Mouse (Mus musculus) kidney, embryonic 15.5 days (tissue): ENCODE measurements around the gene Rcan1. TPM values are rescaled to one million over a fixed set of nuclear protein-coding genes. Genes with fewer than 3 reads are reported as not detected.

Source experiments
- ATAC-seq: fragments of 200-750 bp; cut with Nextera tagmentation; replicated peaks from 2 replicates; pipeline ENCODE4 v1.8.0; 2017; ENCODE audit warnings: moderate TSS enrichment; ENCODE audit not compliant: low FRiP score
- H3K27ac ChIP-seq: fragments of 300-500 bp; sonication (generic); 2 replicates; pipeline ENCODE4 v1.5.1; 2015; ENCODE audit warnings: mild to moderate bottlenecking, inconsistent platforms
- H3K27me3 ChIP-seq: fragments of 300-500 bp; sonication (generic); 2 replicates; pipeline ENCODE4 v1.6.1; 2015; ENCODE audit warnings: inconsistent platforms
- H3K36me3 ChIP-seq: fragments of 300-500 bp; sonication (generic); 2 replicates; pipeline ENCODE4 v1.6.1; 2015; ENCODE audit warnings: inconsistent platforms
- H3K4me1 ChIP-seq: fragments of 300-500 bp; sonication (generic); 2 replicates; pipeline ENCODE4 v1.6.1; 2015; ENCODE audit warnings: inconsistent platforms
- H3K4me2 ChIP-seq: fragments of 300-500 bp; sonication (generic); 2 replicates; pipeline ENCODE4 v1.6.1; 2015; ENCODE audit warnings: moderate library complexity, mild to moderate bottlenecking, inconsistent platforms
- H3K4me3 ChIP-seq: fragments of 300-500 bp; sonication (generic); replicated peaks from 2 replicates; pipeline ENCODE4 v1.5.1; 2015; ENCODE audit warnings: mild to moderate bottlenecking, inconsistent platforms
- H3K9ac ChIP-seq: fragments of 300-500 bp; sonication (generic); 2 replicates; pipeline ENCODE4 v1.6.1; 2015; ENCODE audit warnings: mild to moderate bottlenecking, inconsistent platforms
- H3K9me3 ChIP-seq: fragments of 300-500 bp; sonication (generic); replicated peaks from 2 replicates; pipeline ENCODE4 v1.6.1; 2016; ENCODE audit warnings: inconsistent platforms
- WGBS: fragments of 180-500 bp; shearing (Covaris S2); methylation state at CpG from one replicate; pipeline ENCODE4 v1.1.7; 2015; ENCODE audit warnings: mixed read lengths; 5-methylcytosine and 5-hydroxymethylcytosine counted together
- polyA plus RNA-seq: library from polyadenylated mRNA; unstranded; fragments of >200 nt; fragmentation: Nextera tagmentation; extraction: Ambion mirVana; gene quantifications from 2 replicates; pipeline ENCODE4 v1.2.1, GENCODE M21; 2015

Gene Rcan1
- polyA plus RNA-seq, 1 experiment from 2014 or later = 26.5 TPM

- Histone ChIP-seq H3K9me3 (no peaks in the 10 kb centered on the region; the same call in 1 of the 2 replicates), H3K27me3 (peaks cover 55% of the 10 kb centered on the region), H3K4me3 (peak overlapping the region; percentile 51), H3K4me1 (peaks cover 21% of the 10 kb centered on the region), H3K4me2 (peak overlapping the region; percentile 87), H3K9ac (peak overlapping the region; percentile 42; the same call in 1 of the 2 replicates), H3K27ac (no peak overlapping the region), H3K36me3 (no peaks in the 10 kb centered on the region)
- ATAC-seq = no peak
- 7% methylated on average over 26 of the region's 26 CpGs for WGBS
These were observed 27.4 kb upstream of the Rcan1 start for GRCm38 (mm10) chr16:92497851-92498588.

GRCm38 (mm10) chr16:92489356-92489755 is 18.7 kb upstream of the Rcan1 start:
- Histone ChIP-seq H3K9me3 (no peaks in the 10 kb centered on the region), H3K36me3 (no peaks in the 10 kb centered on the region), H3K4me1 (0 out of 2 replicates have a peak, but pooled peaks cover 5% of the 10 kb centered on the region), H3K27me3 (peaks cover 7% of the 10 kb centered on the region; the same call in 1 of the 2 replicates), H3K4me3 (no peak overlapping the region), H3K27ac (0 out of 2 replicates have a peak overlapping the region, but pooled peaks have one; percentile 10), H3K9ac (no peak overlapping the region), H3K4me2 (no peak overlapping the region)
- 74% methylated on average over 9 of the region's 9 CpGs for WGBS
- no peak for ATAC-seq

- Histone ChIP-seq H3K36me3 (no peaks in the 10 kb centered on the region), H3K9me3 (no peaks in the 10 kb centered on the region), H3K4me1 (0 out of 2 replicates have a peak, but pooled peaks cover 3% of the 10 kb centered on the region), H3K9ac (no peak overlapping the region), H3K27me3 (peaks cover 7% of the 10 kb centered on the region; the same call in 1 of the 2 replicates), H3K4me3 (no peak overlapping the region), H3K27ac (no peak overlapping the region), H3K4me2 (no peak overlapping the region)
- WGBS = 85% methylated on average over 5 of the region's 5 CpGs
- no peak for ATAC-seq
These were observed 17.8 kb upstream of the Rcan1 start for GRCm38 (mm10) chr16:92488456-92488855.

GRCm38 (mm10) chr16:92487489-92487888 is 16.8 kb upstream of the Rcan1 start:
- H3K27me3 ChIP-seq = peaks cover 3% of the 10 kb centered on the region; the same call in 1 of the 2 replicates
- no peak overlapping the region for H3K4me2 ChIP-seq
- H3K4me3 ChIP-seq = no peak overlapping the region
- H3K9ac ChIP-seq = no peak overlapping the region
- ATAC-seq = no peak
- WGBS = 63% methylated on average over 4 of the region's 4 CpGs
- H3K36me3 ChIP-seq = no peaks in the 10 kb centered on the region
- H3K9me3 ChIP-seq = no peaks in the 10 kb centered on the region
- 0 out of 2 replicates have a peak, but pooled peaks cover 3% of the 10 kb centered on the region for H3K4me1 ChIP-seq
- H3K27ac ChIP-seq = no peak overlapping the region

- Histone ChIP-seq H3K9me3 (no peaks in the 10 kb centered on the region), H3K27me3 (no peaks in the 10 kb centered on the region), H3K9ac (no peak overlapping the region), H3K27ac (no peak overlapping the region), H3K4me2 (no peak overlapping the region), H3K4me1 (no peaks in the 10 kb centered on the region), H3K4me3 (no peak overlapping the region), H3K36me3 (no peaks in the 10 kb centered on the region)
- ATAC-seq = no peak
- 69% methylated on average over 6 of the region's 6 CpGs for WGBS
These were observed 16.4 kb upstream of the Rcan1 start for GRCm38 (mm10) chr16:92487086-92487485.

GRCm38 (mm10) chr16:92485436-92485835 is 14.8 kb upstream of the Rcan1 start, which contains the start of gene Clic6:
Clic6 (plus strand) TSS chr16:92485736.
- Histone ChIP-seq H3K4me2 (no peak within 1 kb of the TSS), H3K27me3 (peaks cover under 1% of the 10 kb centered on the region), H3K4me1 (no peaks in the 10 kb centered on the region), H3K4me3 (no peak within 1 kb of the TSS), H3K27ac (no peak within 1 kb of the TSS), H3K36me3 (no peaks in the 10 kb centered on the region), H3K9ac (no peak within 1 kb of the TSS), H3K9me3 (no peaks in the 10 kb centered on the region)
- ATAC-seq = no peak
- WGBS = 91% methylated on average over 5 of the region's 5 CpGs

GRCm38 (mm10) chr16:92478561-92479150 is 8.0 kb upstream of the Rcan1 start:
- H3K4me1 ChIP-seq = peaks cover 5% of the 10 kb centered on the region; the same call in 1 of the 2 replicates
- no peak for ATAC-seq
- peaks cover 33% of the 10 kb centered on the region for H3K27me3 ChIP-seq
- WGBS = 11% methylated on average over 20 of the region's 23 CpGs
- H3K9ac ChIP-seq = no peak overlapping the region
- H3K4me3 ChIP-seq = no peak overlapping the region; the same call in 1 of the 2 replicates
- H3K27ac ChIP-seq = no peak overlapping the region
- no peaks in the 10 kb centered on the region for H3K36me3 ChIP-seq
- no peaks in the 10 kb centered on the region for H3K9me3 ChIP-seq
- H3K4me2 ChIP-seq = peak overlapping the region; percentile 54

- H3K27me3 ChIP-seq = peaks cover 31% of the 10 kb centered on the region
- no peaks in the 10 kb centered on the region for H3K36me3 ChIP-seq
- H3K9me3 ChIP-seq = no peaks in the 10 kb centered on the region
- WGBS = 64% methylated on average over 25 of the region's 25 CpGs
- no peak overlapping the region for H3K27ac ChIP-seq
- H3K4me3 ChIP-seq = no peak overlapping the region
- ATAC-seq = peak; percentile 60; the same call in 1 of the 2 replicates
- no peak overlapping the region for H3K4me2 ChIP-seq
- H3K9ac ChIP-seq = no peak overlapping the region
- H3K4me1 ChIP-seq = peaks cover 5% of the 10 kb centered on the region; the same call in 1 of the 2 replicates
These were observed 4.6 kb upstream of the Rcan1 start for GRCm38 (mm10) chr16:92475093-92475860.

GRCm38 (mm10) chr16:92472898-92473297 is 2.2 kb upstream of the Rcan1 start:
- Histone ChIP-seq H3K9me3 (no peaks in the 10 kb centered on the region), H3K9ac (no peak overlapping the region), H3K4me1 (no peaks in the 10 kb centered on the region), H3K27ac (no peak overlapping the region), H3K4me2 (no peak overlapping the region), H3K4me3 (no peak overlapping the region), H3K36me3 (no peaks in the 10 kb centered on the region), H3K27me3 (peaks cover 10% of the 10 kb centered on the region; the same call in 1 of the 2 replicates)
- 60% methylated on average over 3 of the region's 3 CpGs for WGBS
- ATAC-seq = no peak

- Histone ChIP-seq H3K36me3 (no peaks in the 10 kb centered on the region), H3K27ac (no peak overlapping the region), H3K9me3 (no peaks in the 10 kb centered on the region), H3K27me3 (no peaks in the 10 kb centered on the region), H3K9ac (no peak overlapping the region), H3K4me2 (no peak overlapping the region), H3K4me3 (no peak overlapping the region), H3K4me1 (peaks cover 14% of the 10 kb centered on the region)
- ATAC-seq = no peak
- WGBS = 84% methylated on average over 14 of the region's 14 CpGs
These were observed 2.2 kb downstream of the Rcan1 start for GRCm38 (mm10) chr16:92468459-92468858.

GRCm38 (mm10) chr16:92467041-92467440 is 3.6 kb downstream of the Rcan1 start:
- Histone ChIP-seq H3K27me3 (no peaks in the 10 kb centered on the region), H3K4me3 (no peak overlapping the region), H3K4me2 (no peak overlapping the region), H3K9me3 (no peaks in the 10 kb centered on the region), H3K27ac (no peak overlapping the region), H3K4me1 (peaks cover 14% of the 10 kb centered on the region), H3K36me3 (no peaks in the 10 kb centered on the region), H3K9ac (no peak overlapping the region)
- 78% methylated on average over 5 of the region's 5 CpGs for WGBS
- ATAC-seq = no peak
